Mouse (Mus musculus): ENCODE measurements around the gene Olfr1392.

DNA sequence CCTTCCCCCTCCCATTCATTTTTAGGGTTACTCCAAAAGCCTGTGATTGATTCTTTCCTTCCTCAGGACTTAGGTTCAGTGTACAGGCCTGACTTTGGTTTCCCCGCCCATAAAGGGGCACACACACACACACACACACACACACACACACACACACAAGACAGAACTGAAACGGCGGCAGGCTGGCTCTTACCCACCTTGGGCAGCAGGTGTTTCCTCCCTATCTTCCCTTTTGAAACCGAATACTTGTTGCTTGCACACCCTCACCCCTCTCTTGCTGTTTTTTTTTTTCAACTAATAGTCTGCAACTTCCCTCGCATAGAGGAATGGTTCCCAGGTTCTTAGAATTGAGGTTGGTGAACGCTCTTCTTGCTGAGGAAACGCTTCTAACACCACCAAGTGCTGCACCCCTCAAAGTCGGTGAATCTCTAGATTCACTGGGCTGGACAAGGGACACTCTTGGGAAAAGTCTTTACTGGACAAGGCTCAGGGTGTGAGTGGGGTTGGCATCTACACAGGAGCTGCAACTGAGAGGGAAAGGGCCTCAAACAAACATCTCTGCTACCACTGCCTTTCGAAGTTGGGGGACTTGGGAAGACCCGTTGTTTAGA is 35.2 kb upstream of the Olfr1392 start:
- TF ChIP-seq CTCF (IDR thresholded peaks at IDR 0.05; ENCODE audit: low read depth, low read length), result no peak
- TF ChIP-seq POLR2A (IDR thresholded peaks at IDR 0.05; ENCODE audit: extremely low read depth, insufficient read depth, low read length), result no peak
